Mouse (Mus musculus) limb, embryonic 10.5 days (tissue): ENCODE results near the gene Vmn1r230. TPM values are rescaled to one million over a fixed set of nuclear protein-coding genes. Genes with fewer than 3 reads are reported as not detected.

ENCODE experiments used
- DNase-seq: peaks from one replicate; pipeline ENCODE4 v3.0.0-alpha.2; 2017; ENCODE audit warnings: low spot score
- H3K27ac ChIP-seq: fragments of 300-500 bp; sonication (generic); 2 replicates; pipeline ENCODE4 v1.5.1; 2016; ENCODE audit warnings: mild to moderate bottlenecking
- H3K27me3 ChIP-seq: fragments of 300-500 bp; sonication (generic); 2 replicates; pipeline ENCODE4 v1.6.1; 2016; ENCODE audit warnings: low read depth, mild to moderate bottlenecking; ENCODE audit not compliant: poor library complexity, severe bottlenecking
- H3K36me3 ChIP-seq: fragments of 300-500 bp; sonication (generic); 2 replicates; pipeline ENCODE4 v1.6.1; 2016; ENCODE audit warnings: mild to moderate bottlenecking, moderate library complexity
- H3K4me1 ChIP-seq: fragments of 300-500 bp; sonication (generic); 2 replicates; pipeline ENCODE4 v1.6.1; 2016
- H3K4me3 ChIP-seq: fragments of 300-500 bp; sonication (generic); 2 replicates; pipeline ENCODE4 v1.5.1; 2016; ENCODE audit warnings: mild to moderate bottlenecking, moderate library complexity
- H3K9me3 ChIP-seq: fragments of 300-500 bp; sonication (generic); replicated peaks from 2 replicates; pipeline ENCODE4 v1.6.1; 2016; ENCODE audit warnings: mild to moderate bottlenecking
- WGBS: fragments of 180-500 bp; shearing (Covaris S2); methylation state at CpG from one replicate; pipeline ENCODE4 v1.1.7; 2016; 5-methylcytosine and 5-hydroxymethylcytosine counted together
- polyA plus RNA-seq: library from polyadenylated mRNA; unstranded; fragments of >200 nt; fragmentation: Nextera tagmentation; extraction: Ambion mirVana; gene quantifications from 2 replicates; pipeline ENCODE4 v1.2.1, GENCODE M21; 2016

The Vmn1r230 gene
- not detected in 2 replicates for polyA plus RNA-seq

DNA sequence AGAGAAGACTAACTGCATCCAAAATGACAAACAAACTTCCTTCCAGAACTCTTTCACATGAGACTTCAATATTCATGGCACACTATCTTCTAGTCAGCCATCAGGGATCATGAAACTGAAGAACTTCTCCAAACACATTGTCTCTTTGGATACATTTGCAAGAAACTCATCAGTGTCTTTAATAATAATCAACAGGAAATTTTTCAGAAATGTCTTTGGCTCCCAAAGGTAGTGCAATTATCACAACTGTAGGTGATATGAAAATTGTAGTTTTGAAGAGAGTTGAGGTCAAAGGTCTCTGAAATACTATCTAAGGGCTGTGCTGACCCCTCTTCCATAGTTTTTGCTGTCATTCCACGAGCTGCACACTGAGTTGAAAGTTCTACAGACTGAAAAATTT is at the start of gene Vmn1r230:
TSS of gene Vmn1r230 (plus strand) at position 301 of the 400 bp plus-strand sequence.
- WGBS = 26% methylated on average over 1 of the region's 1 CpGs

DNA sequence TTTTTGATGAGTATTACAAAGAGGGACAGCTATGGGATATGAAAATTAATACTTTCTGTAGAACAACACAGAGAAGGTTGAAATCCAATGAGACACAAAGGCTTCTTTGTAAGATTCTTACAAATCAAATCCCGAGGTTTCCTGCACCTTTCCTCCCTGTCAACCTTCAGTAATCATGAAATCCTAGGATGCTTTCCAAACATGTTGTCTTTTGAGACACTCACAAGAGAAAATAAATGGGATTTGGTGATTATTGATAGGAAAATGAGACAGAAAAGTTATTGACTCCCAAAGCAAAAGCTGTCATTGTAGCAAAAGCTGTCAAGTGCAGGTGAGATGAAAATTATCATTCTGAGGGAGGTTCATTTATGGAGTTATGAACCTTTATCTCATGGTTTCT is 29.0 kb upstream of the Vmn1r230 start, which contains the start of gene Vmn1r229:
TSS of gene Vmn1r229 (plus strand) at position 301 of the 400 bp plus-strand sequence.
- WGBS = 67% methylated on average over 1 of the region's 1 CpGs
- H3K27ac ChIP-seq = no peak within 1 kb of the TSS
- H3K36me3 ChIP-seq = no peaks in the 10 kb centered on the region
- H3K27me3 ChIP-seq = no peaks in the 10 kb centered on the region
- H3K9me3 ChIP-seq = no peaks in the 10 kb centered on the region
- H3K4me3 ChIP-seq = no peak within 1 kb of the TSS
- H3K4me1 ChIP-seq = no peaks in the 10 kb centered on the region
- DNase-seq = no peak

More for the DNA sequence above, at the start of gene Vmn1r230:
- DNase-seq = no peak
- H3K27me3 ChIP-seq = no peaks in the 10 kb centered on the region
- no peaks in the 10 kb centered on the region for H3K36me3 ChIP-seq
- no peak within 1 kb of the TSS for H3K27ac ChIP-seq
- H3K4me3 ChIP-seq = no peak within 1 kb of the TSS
- no peaks in the 10 kb centered on the region for H3K9me3 ChIP-seq
- H3K4me1 ChIP-seq = no peaks in the 10 kb centered on the region

Other genes starting within 250 kb of the Vmn1r230 start
- not detected in 2 replicates for gene Vmn2r110, start 244.0 kb upstream of the Vmn1r230 start, polyA plus RNA-seq
- not detected in 2 replicates for gene Fpr-rs3, start 215.6 kb upstream of the Vmn1r230 start, polyA plus RNA-seq
- gene Vmn1r226, start 157.6 kb upstream of the Vmn1r230 start, polyA plus RNA-seq = not detected in 2 replicates
- not detected in 2 replicates for gene Vmn1r227, start 110.6 kb upstream of the Vmn1r230 start, polyA plus RNA-seq
- gene Vmn1r228, start 54.3 kb upstream of the Vmn1r230 start, polyA plus RNA-seq = not detected in 2 replicates
- gene Vmn1r229, start 28.9 kb upstream of the Vmn1r230 start, polyA plus RNA-seq = not detected in 2 replicates
- not detected in 2 replicates for gene Vmn1r231, start 64.6 kb downstream of the Vmn1r230 start, polyA plus RNA-seq
- gene Vmn1r232, start 79.3 kb downstream of the Vmn1r230 start, polyA plus RNA-seq = not detected in 2 replicates
- gene Ppp2r1a, start 104.9 kb downstream of the Vmn1r230 start, polyA plus RNA-seq = 432 and 440 TPM in 2 replicates
- gene Vmn1r233, start 156.0 kb downstream of the Vmn1r230 start, polyA plus RNA-seq = not detected in 2 replicates
- gene Zfp160, start 168.5 kb downstream of the Vmn1r230 start, polyA plus RNA-seq = 15.1 and 19.1 TPM in 2 replicates